Mouse (Mus musculus): ENCODE data around the gene Hapln2. TPM values are rescaled to one million over a fixed set of nuclear protein-coding genes. Genes with fewer than 3 reads are reported as not detected.

Gene Hapln2
- polyA plus RNA-seq, 1 experiment, result 0.06 TPM

DNA sequence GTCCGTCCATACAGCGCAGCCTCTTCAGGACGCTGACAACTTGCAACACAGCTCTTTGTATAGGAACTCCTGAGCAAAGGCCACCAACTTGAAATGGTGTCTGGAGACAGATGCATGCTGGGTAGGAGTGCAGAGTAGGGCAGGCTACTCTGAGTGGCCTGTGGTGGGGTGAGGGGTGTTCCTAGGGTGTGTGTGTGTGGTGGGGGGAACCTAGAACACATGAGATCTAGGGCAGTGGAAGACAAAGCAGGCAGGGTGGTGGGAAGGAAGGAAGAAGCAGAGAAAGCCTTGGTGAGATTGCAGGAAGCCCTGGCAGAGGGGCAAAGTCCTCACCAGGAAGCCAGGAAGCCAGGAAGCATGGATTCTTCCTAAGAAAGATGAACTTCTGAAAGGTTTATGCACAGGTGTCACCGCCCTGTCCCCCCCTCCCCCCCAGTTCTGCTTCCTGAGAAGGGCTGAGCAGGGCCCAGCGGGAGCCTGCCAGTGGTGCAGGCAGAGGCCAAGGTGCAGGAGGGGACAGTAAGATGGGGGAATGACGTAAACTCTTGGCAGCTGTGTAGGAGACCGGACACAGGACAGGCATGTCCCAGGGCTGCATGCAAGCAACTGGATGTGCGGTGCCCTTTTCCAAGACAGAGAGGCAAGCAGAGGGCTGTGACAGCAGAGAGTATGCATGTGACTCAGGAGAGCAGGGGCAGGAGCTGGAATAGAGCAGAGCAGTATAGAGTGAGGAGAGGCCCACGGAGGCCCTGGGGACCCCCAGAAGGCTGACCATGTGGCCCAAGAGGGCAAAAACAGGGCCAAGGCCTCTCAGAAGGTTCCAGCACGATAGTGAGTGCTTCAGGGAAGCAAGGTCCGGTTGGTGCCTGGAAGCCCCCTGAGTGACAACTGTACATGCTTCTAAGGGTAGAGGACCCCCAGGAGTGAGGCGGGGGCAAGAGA, 45.2 kb downstream of the Hapln2 start:
- no peak for DNase-seq (ENCODE audit: low spot score)

DNA sequence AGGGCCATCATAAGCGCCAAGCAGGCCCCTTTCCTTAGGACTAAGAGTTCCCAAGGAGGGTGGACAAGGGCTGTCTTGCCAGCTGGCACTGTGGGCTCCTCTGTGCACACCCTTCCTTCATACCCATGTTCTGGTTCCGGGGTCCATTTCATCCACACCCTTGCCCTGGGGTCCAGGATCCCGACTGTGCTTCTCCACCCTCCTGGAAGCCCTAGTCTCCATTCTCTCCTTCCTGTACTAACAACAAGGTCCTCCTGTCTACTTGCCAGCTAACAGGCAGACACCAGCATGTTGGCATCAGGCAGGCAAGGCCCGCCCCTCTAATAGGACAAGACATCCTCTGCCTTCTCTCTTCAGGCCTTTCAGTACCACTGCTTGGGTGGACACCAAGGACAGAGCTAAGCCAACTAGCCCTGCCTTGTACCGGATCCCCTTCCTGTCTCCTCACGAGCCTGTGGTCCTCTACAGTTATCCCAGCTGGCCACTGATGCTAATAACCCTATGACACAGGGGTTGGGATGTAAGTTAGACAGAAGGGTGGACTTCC, 46.1 kb downstream of the Hapln2 start:
- no peak for DNase-seq (ENCODE audit: low spot score)

DNA sequence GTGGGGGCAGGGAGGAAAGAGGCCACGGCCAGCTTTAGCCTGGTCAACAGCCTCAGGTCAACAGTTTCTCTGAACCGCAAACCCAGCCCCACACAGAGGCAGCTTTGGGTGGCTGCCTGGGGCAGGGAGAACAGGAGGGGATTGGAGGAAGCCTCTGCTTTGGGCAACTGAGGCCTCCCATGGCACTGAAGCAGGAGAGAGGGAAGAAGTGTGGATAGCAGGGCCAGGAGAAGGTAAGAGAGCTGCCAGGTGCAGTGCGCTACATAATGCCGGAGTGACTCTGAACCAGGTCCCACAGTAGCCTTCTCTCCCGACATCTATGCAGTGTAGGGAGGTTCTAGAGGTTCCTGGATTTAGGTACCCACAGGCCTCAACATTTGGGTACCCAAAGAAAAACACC, 46.7 kb downstream of the Hapln2 start:
- DNase-seq (ENCODE audit: low spot score), result no peak

DNA sequence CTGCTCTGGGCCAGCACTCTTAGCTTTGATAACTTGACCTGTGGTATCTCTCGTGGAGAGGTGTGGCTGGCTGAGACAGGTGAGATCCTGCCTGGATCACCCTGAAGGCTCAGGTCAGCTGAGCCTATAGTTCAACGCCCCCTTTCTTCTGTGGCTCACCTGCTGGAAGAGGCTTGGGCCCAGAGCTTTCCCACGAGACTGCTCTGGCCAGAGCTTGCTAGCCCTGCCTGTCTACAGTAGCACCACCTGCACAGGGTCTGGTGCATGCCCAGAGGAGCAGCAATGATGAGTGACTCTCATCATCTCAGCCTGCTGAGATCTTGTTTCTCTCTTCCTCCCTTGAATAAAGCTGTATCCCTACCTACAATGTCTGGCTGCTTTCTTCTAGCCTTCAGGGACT, 47.3 kb downstream of the Hapln2 start:
- no peak for DNase-seq (ENCODE audit: low spot score)

DNA sequence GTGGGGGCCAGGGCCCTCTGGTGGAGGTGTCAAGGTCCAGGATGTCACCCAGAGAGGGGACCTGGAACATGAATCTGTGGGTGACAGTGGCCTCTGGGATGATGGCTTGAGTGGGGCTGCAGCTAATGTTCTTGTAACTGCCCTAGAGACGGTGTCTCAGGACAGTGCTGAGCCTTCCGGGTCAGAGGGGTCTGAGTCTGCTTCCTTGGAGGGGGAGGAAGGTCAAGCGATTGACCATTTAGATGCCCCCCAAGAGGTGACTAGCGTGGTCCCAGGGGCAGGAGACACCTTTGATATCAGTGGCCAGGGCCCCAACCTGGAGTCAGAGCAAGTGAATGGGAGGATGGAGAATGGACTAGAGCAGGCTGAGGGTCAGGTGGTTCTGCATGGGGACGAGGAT, 47.9 kb downstream of the Hapln2 start:
- no peak for DNase-seq (ENCODE audit: low spot score)

DNA sequence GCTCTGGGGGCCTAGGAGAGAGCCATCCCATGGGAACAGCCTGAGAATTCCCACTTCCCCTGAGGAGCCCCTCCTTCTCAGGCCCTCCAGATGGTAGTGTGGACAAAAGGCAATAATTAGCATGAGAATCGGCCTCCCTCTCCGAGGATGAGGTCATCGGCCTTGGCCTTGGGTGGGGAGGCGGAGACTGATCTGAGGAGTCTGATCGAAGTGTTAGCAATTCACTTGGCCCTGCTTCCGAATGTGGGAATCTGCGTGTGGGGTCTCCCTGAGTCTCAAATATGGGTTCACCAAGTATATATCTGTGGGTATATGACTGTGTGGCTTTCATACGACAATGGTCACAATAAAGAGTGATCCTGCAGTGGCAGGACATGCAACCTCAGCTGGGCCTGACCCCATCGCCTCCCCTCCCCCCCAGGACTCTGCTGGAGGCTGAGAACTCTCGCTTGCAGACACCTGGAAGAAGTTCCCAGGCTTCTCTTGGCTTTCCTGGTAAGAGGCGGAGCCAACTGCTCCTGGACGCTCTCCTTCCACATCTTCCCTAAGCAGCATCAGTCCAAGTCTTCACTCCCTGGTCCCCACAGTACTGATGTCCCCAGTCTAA, 52.9 kb downstream of the Hapln2 start:
- DNase-seq (ENCODE audit: low spot score), result no peak

DNA sequence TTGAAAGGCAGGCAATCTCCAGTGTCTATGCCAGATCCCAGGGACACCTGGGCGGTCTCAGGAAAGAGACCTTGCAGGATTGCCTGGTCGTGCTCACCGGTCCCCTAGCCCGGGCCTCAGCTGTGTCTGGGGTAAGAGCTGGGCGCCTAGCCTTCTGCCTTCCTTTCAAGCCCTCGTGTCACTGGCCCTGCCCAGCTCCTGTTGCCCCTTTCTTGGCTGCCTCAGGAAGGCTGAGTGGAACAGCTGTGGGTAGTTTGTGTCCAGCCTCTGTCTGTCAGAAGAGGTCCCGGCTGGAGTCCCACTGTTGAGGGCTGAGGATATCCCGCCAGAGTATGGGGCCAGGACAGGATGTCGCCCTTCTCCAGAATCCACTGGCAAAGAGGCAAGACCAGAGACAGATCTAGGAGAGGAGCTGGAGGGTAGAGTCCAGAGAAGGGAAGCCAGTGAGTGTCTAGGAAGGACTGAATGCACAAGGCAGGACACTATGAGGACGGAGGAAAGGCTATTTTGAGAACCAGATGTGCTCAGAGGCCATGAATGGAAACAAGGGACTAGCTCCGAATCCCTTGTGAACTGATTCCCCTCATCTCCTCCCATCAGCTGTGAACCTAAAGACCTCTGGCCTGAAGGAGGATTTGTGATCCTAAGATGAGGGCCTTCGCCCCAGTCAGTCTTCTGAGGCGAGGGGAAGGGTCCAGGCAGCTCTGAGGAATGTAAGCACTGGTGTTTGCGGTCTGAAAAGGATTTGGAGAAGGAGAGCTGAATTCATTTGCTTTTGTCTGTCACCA, 53.6 kb downstream of the Hapln2 start:
- no peak for DNase-seq (ENCODE audit: low spot score)

DNA sequence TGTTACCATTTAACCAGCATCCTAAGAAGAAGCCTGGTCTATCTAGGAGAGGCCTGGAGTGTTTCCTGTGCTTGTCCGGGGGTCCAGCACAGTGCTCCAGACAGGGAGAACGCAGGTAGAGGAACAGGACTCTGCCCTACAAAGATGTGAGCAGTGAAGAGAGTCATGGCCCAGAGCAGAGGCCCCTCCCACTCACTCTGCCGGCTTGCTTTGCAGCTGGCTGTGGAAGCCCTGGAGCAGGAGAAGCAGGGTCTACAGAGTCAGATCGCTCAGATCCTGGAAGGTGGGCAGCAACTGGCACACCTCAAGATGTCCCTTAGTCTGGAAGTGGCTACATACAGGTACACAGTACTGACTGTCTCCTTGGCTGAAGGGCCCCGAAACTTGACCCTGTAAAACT, 54.6 kb downstream of the Hapln2 start:
- DNase-seq (ENCODE audit: low spot score), result no peak

DNA sequence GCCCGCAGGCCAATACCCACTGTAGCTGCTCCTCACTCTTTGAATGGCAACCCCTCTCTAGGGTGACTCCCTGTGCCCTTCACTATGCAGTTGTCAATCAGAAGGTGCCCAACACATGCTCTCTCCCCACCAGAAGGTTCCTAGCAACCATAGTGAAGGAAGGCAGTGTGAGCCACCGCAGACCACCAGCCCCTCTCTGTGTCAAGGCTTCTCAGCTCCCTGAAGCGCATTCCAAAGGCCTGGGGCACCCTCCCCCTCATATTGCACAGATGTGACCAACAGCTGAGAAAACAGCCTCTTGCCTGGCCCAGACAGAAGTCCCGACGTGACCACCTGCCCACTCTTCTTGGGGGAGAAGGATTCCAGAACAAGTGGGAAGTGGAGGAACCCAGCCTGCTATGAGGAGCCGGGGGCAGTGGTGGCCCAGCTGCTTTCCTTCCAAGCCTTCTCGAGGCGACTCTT, 55.1 kb downstream of the Hapln2 start:
- no peak for DNase-seq (ENCODE audit: low spot score)

Other genes with a start within 250 kb of the Hapln2 start
- 2.7 and 3.5 TPM in 2 replicates for gene Ntrk1, start 232.4 kb downstream of the Hapln2 start, polyA plus RNA-seq (2012; rRNA removed)
- gene Insrr, start 230.6 kb downstream of the Hapln2 start, polyA plus RNA-seq (2012; rRNA removed), result 0.73 and 0.80 TPM in 2 replicates
- 21.1 and 26.5 TPM in 2 replicates for gene Pear1, start 203.3 kb downstream of the Hapln2 start, polyA plus RNA-seq (2012; rRNA removed)
- gene Sh2d2a, start 180.8 kb downstream of the Hapln2 start, polyA plus RNA-seq (2012; rRNA removed), result 0.65 and 0.87 TPM in 2 replicates
- gene Prcc, start 142.0 kb downstream of the Hapln2 start, polyA plus RNA-seq (2012; rRNA removed), result 26.2 and 30.0 TPM in 2 replicates
- 151 and 152 TPM in 2 replicates for gene Hdgf, start 121.3 kb downstream of the Hapln2 start, polyA plus RNA-seq (2012; rRNA removed)
- 120 and 132 TPM in 2 replicates for gene Mrpl24, start 108.1 kb downstream of the Hapln2 start, polyA plus RNA-seq (2012; rRNA removed)
- 22.8 and 24.0 TPM in 2 replicates for gene Isg20l2, start 97.3 kb downstream of the Hapln2 start, polyA plus RNA-seq (2012; rRNA removed)
- gene Rrnad1, start 96.9 kb downstream of the Hapln2 start, polyA plus RNA-seq (2012; rRNA removed), result 28.4 and 33.2 TPM in 2 replicates
- gene Crabp2, start 78.9 kb downstream of the Hapln2 start, polyA plus RNA-seq (2012; rRNA removed), result 0.91 and 1.4 TPM in 2 replicates
- gene Nes, start 56.5 kb downstream of the Hapln2 start, polyA plus RNA-seq (2012; rRNA removed), result 3.7 and 5.3 TPM in 2 replicates
- gene Bcan, start 27.4 kb downstream of the Hapln2 start, polyA plus RNA-seq (2012; rRNA removed), result 0.15 and 0.28 TPM in 2 replicates
- 5.6 and 9.7 TPM in 2 replicates for gene Gpatch4, start 15.5 kb upstream of the Hapln2 start, polyA plus RNA-seq (2012; rRNA removed)
- gene Naxe, start 30.9 kb upstream of the Hapln2 start, polyA plus RNA-seq (2012; rRNA removed), result 90.2 and 91.1 TPM in 2 replicates
- not detected in 2 replicates for gene Ttc24, start 50.7 kb upstream of the Hapln2 start, polyA plus RNA-seq (2012; rRNA removed)
- 2.0 and 2.6 TPM in 2 replicates for gene Iqgap3, start 54.4 kb upstream of the Hapln2 start, polyA plus RNA-seq (2012; rRNA removed)
- 34.6 and 51.0 TPM in 2 replicates for gene Mef2d, start 114.8 kb upstream of the Hapln2 start, polyA plus RNA-seq (2012; rRNA removed)
- gene Rhbg, start 227.1 kb upstream of the Hapln2 start, polyA plus RNA-seq (2012; rRNA removed), result 3.9 and 4.8 TPM in 2 replicates

Measured in urinary bladder, adult 2 months (tissue).